Mouse (Mus musculus) lung, embryonic 14.5 days (tissue): ENCODE data around the gene Gm45015. TPM values are rescaled to one million over a fixed set of nuclear protein-coding genes. Genes with fewer than 3 reads are reported as not detected.

ENCODE experiments used
- ATAC-seq: fragments of 200-750 bp; cut with Nextera tagmentation; 2 replicates; pipeline ENCODE4 v1.8.0; 2017; ENCODE audit warnings: mild to moderate bottlenecking, moderate TSS enrichment, moderate library complexity; ENCODE audit not compliant: insufficient read depth
- DNase-seq: peaks from one replicate; pipeline ENCODE4 v3.0.0-alpha.2; 2015
- H3K27ac ChIP-seq: fragments of 300-500 bp; sonication (generic); 2 replicates; pipeline ENCODE4 v1.5.1; 2014; ENCODE audit warnings: low read depth, mild to moderate bottlenecking, moderate library complexity
- H3K27me3 ChIP-seq: fragments of 300-500 bp; sonication (generic); 2 replicates; pipeline ENCODE4 v1.6.1; 2014; ENCODE audit warnings: low read length, control low read depth; ENCODE audit not compliant: insufficient read depth
- H3K36me3 ChIP-seq: fragments of 300-500 bp; sonication (generic); 2 replicates; pipeline ENCODE4 v1.6.1; 2014; ENCODE audit warnings: control low read depth; ENCODE audit not compliant: insufficient read depth
- H3K4me1 ChIP-seq: fragments of 300-500 bp; sonication (generic); 2 replicates; pipeline ENCODE4 v1.6.1; 2014; ENCODE audit warnings: antibody characterized with exemption, control low read depth; ENCODE audit not compliant: insufficient read depth
- H3K4me2 ChIP-seq: fragments of 300-500 bp; sonication (generic); 2 replicates; pipeline ENCODE4 v1.6.1; 2014; ENCODE audit warnings: mild to moderate bottlenecking
- H3K4me3 ChIP-seq: fragments of 300-500 bp; sonication (generic); 2 replicates; pipeline ENCODE4 v1.5.1; 2014; ENCODE audit warnings: low read depth, low read length
- H3K9ac ChIP-seq: fragments of 300-500 bp; sonication (generic); 2 replicates; pipeline ENCODE4 v1.6.1; 2014
- H3K9me3 ChIP-seq: fragments of 300-500 bp; sonication (generic); 2 replicates; pipeline ENCODE4 v1.6.1; 2016; ENCODE audit warnings: low read depth, low read length, control low read depth
- CTCF ChIP-seq: IDR thresholded peaks from 2 replicates; pipeline ENCODE4 v1.5.1; 2016; ENCODE audit warnings: antibody characterized with exemption, low read depth
- WGBS: fragments of 180-500 bp; shearing (Covaris S2); extraction: QIAGEN DNeasy Blood & Tissue Kit; methylation state at CpG from one replicate; pipeline ENCODE4 v1.1.7; 2014; 5-methylcytosine and 5-hydroxymethylcytosine counted together
- polyA plus RNA-seq: library from polyadenylated mRNA; unstranded; fragments of >200 nt; fragmentation: Nextera tagmentation; extraction: Ambion mirVana; gene quantifications from 2 replicates; pipeline ENCODE4 v1.2.1, GENCODE M21; 2014

Gm45015 gene
- not detected in 2 replicates for polyA plus RNA-seq

DNA sequence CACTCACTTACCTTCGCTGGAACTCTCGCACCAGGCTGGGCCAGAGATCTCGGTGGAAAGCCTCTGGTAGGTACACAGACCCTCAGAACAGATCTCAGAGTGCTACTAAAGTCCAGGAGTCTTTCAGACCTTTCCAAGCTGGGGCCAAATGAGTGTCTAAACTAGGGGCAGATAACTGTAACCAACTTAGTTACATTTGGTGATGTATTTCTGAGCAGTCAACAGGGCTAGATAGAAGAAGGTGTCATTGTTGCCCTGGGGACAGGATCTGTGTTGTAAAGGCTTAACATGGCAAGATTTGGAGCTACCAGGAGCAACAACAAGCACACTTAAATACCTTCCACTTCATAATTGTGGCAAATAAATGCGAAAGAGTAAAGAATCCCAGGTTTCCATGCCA is at the start of gene Gm45015:
Gm45015 (minus strand) TSS at position 101 of the 400 bp plus-strand sequence.
- H3K27ac ChIP-seq = no peak within 1 kb of the TSS
- H3K27me3 ChIP-seq = no peaks in the 10 kb centered on the region
- no peak for ATAC-seq
- H3K4me3 ChIP-seq = no peak within 1 kb of the TSS
- H3K9ac ChIP-seq = no peak within 1 kb of the TSS
- no peak for DNase-seq
- no peaks in the 10 kb centered on the region for H3K36me3 ChIP-seq
- no peak within 1 kb of the TSS for H3K4me2 ChIP-seq
- no peak for TF ChIP-seq CTCF
- H3K4me1 ChIP-seq = no peaks in the 10 kb centered on the region
- no peaks in the 10 kb centered on the region for H3K9me3 ChIP-seq
- 82% methylated on average over 4 of the region's 4 CpGs for WGBS

- DNase-seq = no peak
- no peak for TF ChIP-seq CTCF
- WGBS = 17% methylated on average over 1 of the region's 1 CpGs
Measured at GRCm38 (mm10) chrX:73384924-73385323, 48.3 kb upstream of the Gm45015 start.

GRCm38 (mm10) chrX:73384419-73384818 is 47.8 kb upstream of the Gm45015 start:
- H3K9ac ChIP-seq = no peak overlapping the region
- TF ChIP-seq CTCF = no peak
- no peak for ATAC-seq
- H3K27me3 ChIP-seq = no peaks in the 10 kb centered on the region
- no peak overlapping the region for H3K4me3 ChIP-seq
- no peaks in the 10 kb centered on the region for H3K4me1 ChIP-seq
- H3K4me2 ChIP-seq = no peak overlapping the region
- 63% methylated on average over 6 of the region's 6 CpGs for WGBS
- H3K36me3 ChIP-seq = no peaks in the 10 kb centered on the region
- DNase-seq = no peak
- H3K27ac ChIP-seq = no peak overlapping the region
- no peaks in the 10 kb centered on the region for H3K9me3 ChIP-seq

More at GRCm38 (mm10) chrX:73384924-73385323, 48.3 kb upstream of the Gm45015 start:
- Histone ChIP-seq H3K4me2 (no peak overlapping the region), H3K9ac (no peak overlapping the region), H3K4me1 (no peaks in the 10 kb centered on the region), H3K27ac (no peak overlapping the region), H3K27me3 (no peaks in the 10 kb centered on the region), H3K9me3 (no peaks in the 10 kb centered on the region), H3K36me3 (no peaks in the 10 kb centered on the region), H3K4me3 (no peak overlapping the region)
- ATAC-seq = no peak

- H3K4me1 ChIP-seq = no peaks in the 10 kb centered on the region
- no peaks in the 10 kb centered on the region for H3K27me3 ChIP-seq
- no peak overlapping the region for H3K4me3 ChIP-seq
- no peak overlapping the region for H3K4me2 ChIP-seq
- no peak for TF ChIP-seq CTCF
- no peak overlapping the region for H3K9ac ChIP-seq
- 0 out of 2 replicates have a peak, but pooled peaks cover 4% of the 10 kb centered on the region for H3K36me3 ChIP-seq
- no peak for ATAC-seq
- DNase-seq = no peak
- H3K9me3 ChIP-seq = no peaks in the 10 kb centered on the region
- H3K27ac ChIP-seq = no peak overlapping the region
Measured at GRCm38 (mm10) chrX:73363291-73363690, 26.7 kb upstream of the Gm45015 start.

DNA sequence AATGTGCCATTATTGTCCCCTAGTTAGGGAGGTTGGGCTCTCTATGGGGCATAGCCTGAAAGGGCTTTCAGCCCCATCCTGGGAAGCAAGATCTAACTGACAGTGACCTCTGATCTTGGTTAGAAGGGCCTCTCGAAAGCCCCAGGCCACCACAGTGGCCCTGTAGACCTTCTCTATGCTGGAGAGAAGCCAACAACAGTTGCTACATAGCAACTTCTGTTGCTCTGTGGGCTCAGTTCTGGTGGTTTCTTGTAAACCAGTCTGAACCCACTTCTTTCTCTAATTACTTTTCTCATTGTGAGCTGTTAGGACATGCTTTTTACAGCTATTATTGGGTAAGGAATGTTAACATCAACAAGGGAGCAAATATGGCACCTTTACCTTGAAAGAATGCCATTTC is 20.1 kb upstream of the Gm45015 start:
- ATAC-seq (no peak), DNase-seq (no peak)
- Histone ChIP-seq H3K9ac (no peak overlapping the region), H3K36me3 (peaks cover 58% of the 10 kb centered on the region), H3K27ac (no peak overlapping the region), H3K9me3 (no peaks in the 10 kb centered on the region), H3K4me3 (no peak overlapping the region), H3K4me1 (no peaks in the 10 kb centered on the region), H3K4me2 (no peak overlapping the region), H3K27me3 (no peaks in the 10 kb centered on the region)
- WGBS = 74% methylated on average over 1 of the region's 1 CpGs
- TF ChIP-seq CTCF = no peak

DNA sequence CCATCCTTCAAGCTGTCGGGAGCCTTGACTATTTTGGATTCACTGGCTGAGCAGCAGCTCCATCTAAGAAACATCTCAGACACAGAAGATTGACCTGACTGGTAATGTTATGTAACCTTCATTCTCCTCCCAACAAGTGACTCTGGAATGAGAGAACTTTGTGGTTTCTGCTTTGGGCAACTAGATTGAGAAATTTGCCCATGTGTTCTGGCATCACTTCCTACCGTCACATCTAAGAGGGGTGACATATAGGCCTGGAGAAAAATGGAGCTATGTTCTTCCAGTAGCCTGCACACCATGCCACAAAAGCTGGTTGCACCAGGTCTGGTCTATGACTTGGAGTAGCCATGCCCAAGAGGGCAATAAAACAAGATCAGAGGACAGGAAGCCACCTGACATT is 19.5 kb upstream of the Gm45015 start:
- H3K27me3 ChIP-seq = no peaks in the 10 kb centered on the region
- H3K27ac ChIP-seq = no peak overlapping the region
- H3K36me3 ChIP-seq = peaks cover 63% of the 10 kb centered on the region
- no peak overlapping the region for H3K9ac ChIP-seq
- H3K4me1 ChIP-seq = no peaks in the 10 kb centered on the region
- H3K4me2 ChIP-seq = no peak overlapping the region
- no peak overlapping the region for H3K4me3 ChIP-seq
- TF ChIP-seq CTCF = no peak
- ATAC-seq (no peak), DNase-seq (no peak)
- no peaks in the 10 kb centered on the region for H3K9me3 ChIP-seq
- WGBS = 87% methylated on average over 2 of the region's 2 CpGs

- no peak overlapping the region for H3K4me2 ChIP-seq
- no peaks in the 10 kb centered on the region for H3K9me3 ChIP-seq
- no peak overlapping the region for H3K9ac ChIP-seq
- no peaks in the 10 kb centered on the region for H3K4me1 ChIP-seq
- H3K36me3 ChIP-seq = 0 out of 2 replicates have a peak, but pooled peaks cover 7% of the 10 kb centered on the region
- no peak for ATAC-seq
- H3K27me3 ChIP-seq = no peaks in the 10 kb centered on the region
- no peak for DNase-seq
- WGBS = 75% methylated on average over 1 of the region's 1 CpGs
- H3K4me3 ChIP-seq = no peak overlapping the region
- H3K27ac ChIP-seq = no peak overlapping the region
- TF ChIP-seq CTCF = no peak
Measured at GRCm38 (mm10) chrX:73344346-73344745, 7.7 kb upstream of the Gm45015 start.

DNA sequence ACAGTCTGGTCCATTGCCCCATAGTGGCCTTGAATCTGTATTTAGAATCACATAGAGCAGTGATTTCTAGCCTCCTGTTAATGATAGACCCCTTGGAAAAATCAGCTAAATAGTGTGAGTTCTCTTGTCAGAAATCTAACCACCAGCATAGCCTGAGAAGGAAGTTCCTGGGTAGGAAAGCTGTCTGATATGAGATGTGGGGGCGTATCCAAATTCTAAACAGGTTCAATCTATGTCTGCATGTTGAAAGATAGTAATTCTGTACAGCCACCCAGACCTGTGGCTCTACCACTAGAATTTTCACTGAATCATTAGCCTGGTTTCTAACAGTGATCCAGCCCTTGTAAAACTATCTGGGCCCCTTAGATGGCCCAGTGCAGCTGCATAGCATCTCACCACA is 7.2 kb upstream of the Gm45015 start:
- H3K4me2 ChIP-seq = peak overlapping the region; percentile 62
- peak overlapping the region; percentile 59; the same call in 1 of the 2 replicates for H3K4me3 ChIP-seq
- WGBS = 81% methylated on average over 1 of the region's 1 CpGs
- no peak overlapping the region for H3K27ac ChIP-seq
- ATAC-seq = no peak
- H3K27me3 ChIP-seq = no peaks in the 10 kb centered on the region
- TF ChIP-seq CTCF = no peak
- H3K36me3 ChIP-seq = 0 out of 2 replicates have a peak, but pooled peaks cover 7% of the 10 kb centered on the region
- no peak overlapping the region for H3K9ac ChIP-seq
- no peak for DNase-seq
- H3K4me1 ChIP-seq = no peaks in the 10 kb centered on the region
- H3K9me3 ChIP-seq = no peaks in the 10 kb centered on the region
